Mouse (Mus musculus): ENCODE results near the gene Gm20388. TPM values are rescaled to one million over a fixed set of nuclear protein-coding genes. Genes with fewer than 3 reads are reported as not detected.
A peak's percentile ranks its signal among the peaks of the same experiment; 100 is the strongest.

Gm20388 gene
- polyA plus RNA-seq, 1 experiment from 2014 or later = not detected

DNA sequence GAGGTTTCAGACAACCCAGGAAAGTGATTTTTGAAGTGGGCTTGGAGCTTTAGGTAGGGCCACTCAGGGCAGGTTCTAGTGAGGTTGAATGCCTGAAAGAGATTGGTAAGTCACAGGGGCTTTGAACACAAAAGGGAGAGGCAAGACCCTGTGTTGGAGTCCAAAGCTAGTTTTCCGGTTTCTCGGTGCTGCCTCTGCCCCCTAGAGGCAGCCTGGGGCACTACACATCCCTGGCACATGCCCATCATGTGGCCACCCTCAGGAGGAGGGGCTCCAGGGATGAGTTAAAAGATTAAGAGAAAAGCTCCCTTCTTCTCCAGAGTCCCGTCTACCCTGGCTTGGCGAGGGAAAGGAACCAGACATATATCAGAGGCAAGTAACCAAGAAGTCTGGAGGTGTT lies 3496.1 kb downstream of the Gm20388 start, which contains the start of gene Mc1r:
Mc1r (plus strand) TSS at position 322 of the 400 bp plus-strand sequence.
- H3K4me3 ChIP-seq (ENCODE audit: low read depth, low read length) = no peak within 1 kb of the TSS
- peaks cover 15% of the 10 kb centered on the region for H3K36me3 ChIP-seq (ENCODE audit: control insufficient read depth, insufficient read depth)
- no peak within 1 kb of the TSS for H3K9ac ChIP-seq (ENCODE audit: low read depth, low read length)
- TF ChIP-seq CTCF (IDR thresholded peaks at IDR 0.05; ENCODE audit: low read depth) = peak; percentile 83
- no peak within 1 kb of the TSS for H3K27ac ChIP-seq (ENCODE audit: low read depth, low read length)
- ATAC-seq = peak; percentile 12; the same call in 1 of the 2 replicates
- WGBS = 10% methylated on average over 4 of the region's 4 CpGs
- H3K4me2 ChIP-seq (replicated peaks; ENCODE audit: low read depth) = peak within 1 kb of the TSS; percentile 40
- H3K27me3 ChIP-seq (replicated peaks; ENCODE audit: control insufficient read depth, insufficient read depth, low read length) = peaks cover 34% of the 10 kb centered on the region
- H3K9me3 ChIP-seq (ENCODE audit: control insufficient read depth) = no peaks in the 10 kb centered on the region
- no peaks in the 10 kb centered on the region for H3K4me1 ChIP-seq (replicated peaks; ENCODE audit: control insufficient read depth, insufficient read depth, low read length)

DNA sequence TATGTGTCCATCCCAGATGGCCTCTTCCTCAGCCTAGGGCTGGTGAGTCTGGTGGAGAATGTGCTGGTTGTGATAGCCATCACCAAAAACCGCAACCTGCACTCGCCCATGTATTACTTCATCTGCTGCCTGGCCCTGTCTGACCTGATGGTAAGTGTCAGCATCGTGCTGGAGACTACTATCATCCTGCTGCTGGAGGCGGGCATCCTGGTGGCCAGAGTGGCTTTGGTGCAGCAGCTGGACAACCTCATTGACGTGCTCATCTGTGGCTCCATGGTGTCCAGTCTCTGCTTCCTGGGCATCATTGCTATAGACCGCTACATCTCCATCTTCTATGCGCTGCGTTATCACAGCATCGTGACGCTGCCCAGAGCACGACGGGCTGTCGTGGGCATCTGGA lies 3497.0 kb downstream of the Gm20388 start:
- TF ChIP-seq CTCF (IDR thresholded peaks at IDR 0.05; ENCODE audit: low read depth) = no peak
- 89% methylated on average over 13 of the region's 13 CpGs for WGBS
- no peaks in the 10 kb centered on the region for H3K9me3 ChIP-seq (ENCODE audit: control insufficient read depth)

GRCm38 (mm10) chr8:123408586-123409544 lies 3498.2 kb downstream of the Gm20388 start:
- no peaks in the 10 kb centered on the region for H3K9me3 ChIP-seq (ENCODE audit: control insufficient read depth)
- H3K9ac ChIP-seq (ENCODE audit: low read depth, low read length) = no peak overlapping the region
- no peaks in the 10 kb centered on the region; the same call in 1 of the 2 replicates for H3K36me3 ChIP-seq (ENCODE audit: control insufficient read depth, insufficient read depth)
- H3K4me2 ChIP-seq (replicated peaks; ENCODE audit: low read depth) = no peak overlapping the region
- H3K4me1 ChIP-seq (replicated peaks; ENCODE audit: control insufficient read depth, insufficient read depth, low read length) = no peaks in the 10 kb centered on the region
- no peak overlapping the region for H3K4me3 ChIP-seq (ENCODE audit: low read depth, low read length)
- no peak for ATAC-seq
- no peak for TF ChIP-seq CTCF (IDR thresholded peaks at IDR 0.05; ENCODE audit: low read depth)
- H3K27ac ChIP-seq (ENCODE audit: low read depth, low read length) = no peak overlapping the region
- 69% methylated on average over 9 of the region's 9 CpGs for WGBS
- H3K27me3 ChIP-seq (replicated peaks; ENCODE audit: control insufficient read depth, insufficient read depth, low read length) = peaks cover 47% of the 10 kb centered on the region

More for the DNA sequence above, 3497.0 kb downstream of the Gm20388 start:
- peaks cover 42% of the 10 kb centered on the region for H3K27me3 ChIP-seq (replicated peaks; ENCODE audit: control insufficient read depth, insufficient read depth, low read length)
- H3K4me1 ChIP-seq (replicated peaks; ENCODE audit: control insufficient read depth, insufficient read depth, low read length) = no peaks in the 10 kb centered on the region
- H3K9ac ChIP-seq (ENCODE audit: low read depth, low read length) = no peak overlapping the region
- ATAC-seq = no peak
- H3K36me3 ChIP-seq (ENCODE audit: control insufficient read depth, insufficient read depth) = peaks cover 7% of the 10 kb centered on the region; the same call in 1 of the 2 replicates
- no peak overlapping the region for H3K4me3 ChIP-seq (ENCODE audit: low read depth, low read length)
- H3K4me2 ChIP-seq (replicated peaks; ENCODE audit: low read depth) = no peak overlapping the region
- no peak overlapping the region for H3K27ac ChIP-seq (ENCODE audit: low read depth, low read length)

GRCm38 (mm10) chr8:123410049-123410587 lies 3499.5 kb downstream of the Gm20388 start:
- TF ChIP-seq CTCF (IDR thresholded peaks at IDR 0.05; ENCODE audit: low read depth) = no peak
- WGBS = 72% methylated on average over 8 of the region's 8 CpGs

GRCm38 (mm10) chr8:123410788-123411187 lies 3500.1 kb downstream of the Gm20388 start:
- no peak overlapping the region for H3K9ac ChIP-seq (ENCODE audit: low read depth, low read length)
- ATAC-seq = no peak
- H3K27me3 ChIP-seq (replicated peaks; ENCODE audit: control insufficient read depth, insufficient read depth, low read length) = peaks cover 47% of the 10 kb centered on the region
- no peaks in the 10 kb centered on the region for H3K9me3 ChIP-seq (ENCODE audit: control insufficient read depth)
- H3K4me3 ChIP-seq (ENCODE audit: low read depth, low read length) = 0 out of 2 replicates have a peak overlapping the region, but pooled peaks have one; percentile 23
- no peak for TF ChIP-seq CTCF (IDR thresholded peaks at IDR 0.05; ENCODE audit: low read depth)
- H3K4me2 ChIP-seq (replicated peaks; ENCODE audit: low read depth) = no peak overlapping the region
- H3K4me1 ChIP-seq (replicated peaks; ENCODE audit: control insufficient read depth, insufficient read depth, low read length) = no peaks in the 10 kb centered on the region
- no peak overlapping the region for H3K27ac ChIP-seq (ENCODE audit: low read depth, low read length)
- H3K36me3 ChIP-seq (ENCODE audit: control insufficient read depth, insufficient read depth) = no peaks in the 10 kb centered on the region
- WGBS = 15% methylated on average over 11 of the region's 11 CpGs

More at GRCm38 (mm10) chr8:123410049-123410587, 3499.5 kb downstream of the Gm20388 start:
- no peak for ATAC-seq
- Histone ChIP-seq H3K4me1 (replicated peaks; ENCODE audit: control insufficient read depth, insufficient read depth, low read length) (no peaks in the 10 kb centered on the region), H3K27me3 (replicated peaks; ENCODE audit: control insufficient read depth, insufficient read depth, low read length) (peaks cover 47% of the 10 kb centered on the region), H3K9ac (ENCODE audit: low read depth, low read length) (no peak overlapping the region), H3K9me3 (ENCODE audit: control insufficient read depth) (no peaks in the 10 kb centered on the region), H3K4me2 (replicated peaks; ENCODE audit: low read depth) (no peak overlapping the region), H3K4me3 (ENCODE audit: low read depth, low read length) (no peak overlapping the region), H3K36me3 (ENCODE audit: control insufficient read depth, insufficient read depth) (no peaks in the 10 kb centered on the region), H3K27ac (ENCODE audit: low read depth, low read length) (no peak overlapping the region)

DNA sequence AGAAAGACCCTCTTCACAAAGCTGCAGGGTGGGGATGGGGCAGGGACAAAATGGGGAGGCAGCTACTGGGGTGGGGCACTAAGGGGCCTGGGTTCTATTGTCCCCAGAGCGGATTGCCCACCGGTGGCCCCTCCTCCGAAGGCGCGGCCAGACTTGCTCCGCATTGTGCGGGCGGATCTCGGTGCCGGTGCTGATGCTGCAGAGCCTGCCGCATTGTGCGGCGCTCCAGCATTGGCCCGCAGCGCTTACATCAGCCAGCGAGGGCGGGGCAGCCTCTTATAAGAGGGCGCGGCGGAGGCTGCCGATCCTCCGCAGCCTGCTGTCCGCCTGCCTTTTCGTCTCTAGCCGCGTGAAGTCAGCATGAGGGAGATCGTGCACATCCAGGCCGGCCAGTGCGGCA lies 3500.6 kb downstream of the Gm20388 start, which contains the start of gene Tubb3:
Tubb3 (plus strand) TSS at position 179 of the 400 bp plus-strand sequence.
- Histone ChIP-seq H3K4me1 (replicated peaks; ENCODE audit: control insufficient read depth, insufficient read depth, low read length) (no peaks in the 10 kb centered on the region), H3K4me2 (replicated peaks; ENCODE audit: low read depth) (peak within 1 kb of the TSS; percentile 47; the same call in 1 of the 2 replicates), H3K27ac (ENCODE audit: low read depth, low read length) (no peak within 1 kb of the TSS), H3K9ac (ENCODE audit: low read depth, low read length) (no peak within 1 kb of the TSS), H3K9me3 (ENCODE audit: control insufficient read depth) (no peaks in the 10 kb centered on the region), H3K36me3 (ENCODE audit: control insufficient read depth, insufficient read depth) (no peaks in the 10 kb centered on the region), H3K27me3 (replicated peaks; ENCODE audit: control insufficient read depth, insufficient read depth, low read length) (peaks cover 47% of the 10 kb centered on the region), H3K4me3 (ENCODE audit: low read depth, low read length) (peak within 1 kb of the TSS; percentile 23)
- under 1% methylated on average over 29 of the region's 29 CpGs for WGBS
- peak; percentile 37 for ATAC-seq
- TF ChIP-seq CTCF (IDR thresholded peaks at IDR 0.05; ENCODE audit: low read depth) = 0 out of 2 replicates have a peak, but pooled peaks have one; percentile 1
